20 mouse cellular contexts compared by ENCODE assay signal in the genomic region with DNA sequence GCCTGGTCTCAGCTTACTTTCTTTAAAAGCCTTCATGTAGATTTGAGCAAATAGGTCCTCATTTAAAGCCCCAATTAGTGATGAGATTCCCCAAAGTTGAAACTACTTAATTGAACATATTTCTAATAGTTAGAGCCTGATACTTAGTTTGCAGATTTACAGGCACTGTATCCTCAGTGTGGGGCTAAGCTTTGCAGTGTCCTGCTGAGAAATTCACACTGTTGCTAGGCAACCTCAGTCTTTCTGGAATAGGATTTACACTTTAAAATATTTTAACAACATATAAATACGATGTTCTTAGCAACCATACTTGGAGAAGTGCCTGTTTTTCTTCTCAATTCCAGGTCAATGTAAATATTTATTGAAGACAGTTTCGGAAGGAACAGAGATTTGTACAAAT.
"Had no signal": no experiment of that assay in that cellular context is flagged by ENCODE, and none has a peak within 500 bp of the region (broad histone marks: within the 10 kb centered on the region; RNA-seq: fewer than 3 reads in every experiment).

No protein-coding gene starts in this region.

- H3K27me3 ChIP-seq: kidney, embryonic 15.5 days; limb, embryonic 12.5 days; limb, embryonic 15.5 days; megakaryocyte, embryonic 14.5 days; midbrain, embryonic 12.5 days had no signal

- H3K4me1 ChIP-seq: kidney, embryonic 15.5 days; limb, embryonic 12.5 days; limb, embryonic 15.5 days; megakaryocyte, embryonic 14.5 days; midbrain, embryonic 12.5 days had no signal

- H3K4me3 ChIP-seq: kidney, embryonic 15.5 days; limb, embryonic 12.5 days; limb, embryonic 15.5 days; megakaryocyte, embryonic 14.5 days; midbrain, embryonic 12.5 days had no signal

- H3K36me3 ChIP-seq: kidney, embryonic 15.5 days; limb, embryonic 12.5 days; limb, embryonic 15.5 days; midbrain, embryonic 12.5 days had no signal

- H3K9ac ChIP-seq: kidney, embryonic 15.5 days; limb, embryonic 12.5 days; limb, embryonic 15.5 days; liver, embryonic 14.5 days; liver, postnatal 0 days; lung, embryonic 14.5 days; midbrain, embryonic 12.5 days had no signal

- DNase-seq: kidney, adult 11 months; kidney, adult 8-10 months; kidney, postnatal 10 days; kidney, postnatal 36 days; left cerebral cortex, postnatal 4 days; liver, postnatal 0 days; lung, embryonic 14.5 days; lung, postnatal 36 days; thymus, adult 2 months; thymus, postnatal 14 days; thymus, postnatal 4 days had no signal

- H3K27ac ChIP-seq: kidney, embryonic 15.5 days; limb, embryonic 12.5 days; limb, embryonic 15.5 days; liver, embryonic 14.5 days; midbrain, embryonic 12.5 days; stomach, postnatal 0 days had no signal

- H3K4me2 ChIP-seq: kidney, embryonic 15.5 days; limb, embryonic 12.5 days; limb, embryonic 15.5 days; liver, embryonic 11.5 days; lung, embryonic 14.5 days; midbrain, embryonic 12.5 days had no signal

- ATAC-seq: liver, postnatal 0 days; lung, postnatal 0 days had no signal

- H3K9me3 ChIP-seq: kidney, embryonic 15.5 days; limb, embryonic 12.5 days; limb, embryonic 15.5 days; megakaryocyte, embryonic 14.5 days; midbrain, embryonic 12.5 days had no signal
